33 mouse cellular contexts compared by ENCODE assay signal in the genomic region with DNA sequence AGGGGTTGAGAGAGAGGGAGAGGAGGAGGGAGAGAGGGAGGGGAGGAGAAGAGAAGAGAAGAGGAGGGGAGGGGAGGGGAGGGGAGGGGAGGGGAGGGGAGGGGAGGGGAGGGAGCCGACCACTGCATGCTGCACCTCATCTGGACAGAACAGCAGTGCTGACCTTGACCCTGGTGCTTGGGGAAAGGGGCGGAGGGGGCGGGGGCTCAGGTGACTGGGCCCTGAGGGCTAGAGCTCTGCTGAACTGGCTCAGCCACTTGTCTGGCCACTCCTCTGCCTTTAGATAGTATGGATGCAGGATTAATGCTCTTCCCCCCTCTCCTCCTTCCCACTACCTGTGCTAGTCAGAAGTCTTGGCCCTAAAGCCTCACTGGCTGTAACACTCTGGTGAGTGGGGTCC. TPM values are rescaled to one million over a fixed set of nuclear protein-coding genes. Genes with fewer than 3 reads are reported as not detected.
DNase-seq lines count a peak whose midpoint lies in the region; ATAC-seq lines count a peak whose summit lies in the region.
"Had no signal": no experiment of that assay in that cellular context is flagged by ENCODE, and none has a peak within 500 bp of the region (broad histone marks: within the 10 kb centered on the region; RNA-seq: fewer than 3 reads in every experiment).

No protein-coding gene starts in this region.

- H3K9ac ChIP-seq in intestine, embryonic 14.5 days (ENCODE audit: low read length), result no peak overlapping the region
- H3K9ac ChIP-seq in intestine, embryonic 16.5 days (ENCODE audit: low read depth, low read length), result no peak overlapping the region
- H3K9ac ChIP-seq in midbrain, embryonic 11.5 days (ENCODE audit: low read length), result no peak overlapping the region
- H3K9ac ChIP-seq in ES-E14 (ENCODE audit: insufficient read depth, low read depth, low read length, poor library complexity, severe bottlenecking), result no peak overlapping the region
- H3K9ac ChIP-seq: embryonic facial prominence, embryonic 13.5 days; forebrain, postnatal 0 days; heart, embryonic 15.5 days; hindbrain, embryonic 12.5 days; limb, embryonic 15.5 days; neural tube, embryonic 12.5 days had no signal

- 42% methylated on average over 3 of the region's 3 CpGs for WGBS in intestine, embryonic 14.5 days
- WGBS in intestine, embryonic 16.5 days, result 48% methylated on average over 3 of the region's 3 CpGs
- WGBS in midbrain, embryonic 11.5 days, result no CpG with 5 or more reads among the region's 3 CpGs
- WGBS in midbrain, embryonic 10.5 days, result 46% methylated on average over 3 of the region's 3 CpGs
- WGBS in limb, embryonic 10.5 days, result 46% methylated on average over 2 of the region's 3 CpGs

- 0 out of 2 replicates have a peak, but pooled peaks have one; percentile 16 for ATAC-seq in intestine, embryonic 14.5 days (replicated peaks; ENCODE audit: low FRiP score, low TSS enrichment, low read depth)
- no peak for ATAC-seq in intestine, embryonic 16.5 days
- ATAC-seq in midbrain, embryonic 11.5 days (ENCODE audit: low FRiP score), result peak; percentile 27; the same call in 1 of the 2 replicates
- ATAC-seq: CD4-positive, CD25-positive, alpha-beta regulatory T cell, adult 4 months; forebrain, postnatal 0 days; inflammation-experienced regulatory T-cells, adult 6 months; midbrain, embryonic 16.5 days had no signal

- H3K27ac ChIP-seq in intestine, embryonic 14.5 days (ENCODE audit: low read depth), result no peak overlapping the region
- no peak overlapping the region for H3K27ac ChIP-seq in intestine, embryonic 16.5 days (ENCODE audit: low read length)
- H3K27ac ChIP-seq in midbrain, embryonic 11.5 days (ENCODE audit: low read depth, low read length), result no peak overlapping the region
- no peak overlapping the region for H3K27ac ChIP-seq in midbrain, embryonic 10.5 days (replicated peaks)
- peak overlapping the region; percentile 63; the same call in 1 of the 2 replicates for H3K27ac ChIP-seq in ES-E14 (ENCODE audit: insufficient read depth, low read depth, low read length, poor library complexity, severe bottlenecking)
- H3K27ac ChIP-seq in limb, embryonic 10.5 days, result no peak overlapping the region
- H3K27ac ChIP-seq: embryonic facial prominence, embryonic 13.5 days; forebrain, embryonic 10.5 days; heart, embryonic 10.5 days; heart, embryonic 15.5 days; hindbrain, embryonic 12.5 days; left cerebral cortex, adult 2 months; limb, embryonic 15.5 days; macrophage; neural tube, embryonic 12.5 days had no signal

- no peak for DNase-seq in intestine, embryonic 14.5 days (ENCODE audit: low spot score)
- DNase-seq in midbrain, embryonic 11.5 days (ENCODE audit: low spot score, missing footprints), result no peak
- DNase-seq in midbrain, embryonic 10.5 days (ENCODE audit: low spot score), result no peak
- DNase-seq in ES-E14 (ENCODE audit: low read depth, low spot score), result no peak
- peak; percentile 35 for DNase-seq in limb, embryonic 10.5 days (ENCODE audit: low spot score)
- no peak for DNase-seq in layer of hippocampus, adult 9-10 months (ENCODE audit: low spot score)
- DNase-seq in adrenal gland, adult (ENCODE audit: inconsistent age in 2 of 2, low spot score in 1 of 2), result no peak
- DNase-seq: adrenal gland, postnatal 25 days; cerebellum, adult 11-12 months; cerebellum, adult 9-11 months; embryo, embryonic 11 days; forebrain, postnatal 0 days; gastrocnemius, postnatal 14 days; heart, adult 11 months; right cerebral cortex, adult 18-20 months; right cerebral cortex, postnatal 4 days had no signal

- H3K4me1 ChIP-seq in intestine, embryonic 14.5 days (replicated peaks; ENCODE audit: control insufficient read depth, insufficient read depth, low read length), result no peaks in the 10 kb centered on the region
- H3K4me1 ChIP-seq in intestine, embryonic 16.5 days (ENCODE audit: control insufficient read depth, insufficient read depth, low read length), result no peaks in the 10 kb centered on the region
- H3K4me1 ChIP-seq in midbrain, embryonic 11.5 days (ENCODE audit: control insufficient read depth, insufficient read depth, low read length), result no peaks in the 10 kb centered on the region
- H3K4me1 ChIP-seq in midbrain, embryonic 10.5 days, result no peaks in the 10 kb centered on the region
- H3K4me1 ChIP-seq in ES-E14 (ENCODE audit: control insufficient read depth in 2 of 2, insufficient read depth in 2 of 2, low read length in 2 of 2, poor library complexity in 1 of 2), result peaks cover 2 to 7% of the 10 kb centered on the region in 2 experiments; a peak in 1 of 4 replicates
- H3K4me1 ChIP-seq in limb, embryonic 10.5 days, result no peaks in the 10 kb centered on the region
- H3K4me1 ChIP-seq: embryonic facial prominence, embryonic 13.5 days; forebrain, embryonic 10.5 days; heart, embryonic 10.5 days; heart, embryonic 15.5 days; hindbrain, embryonic 12.5 days; limb, embryonic 15.5 days; neural tube, embryonic 12.5 days had no signal

- in situ Hi-C loops in ES-E14 (cut with MboI; ENCODE audit: low sequenced_read_pairs in 2 of 2, unreplicated experiment in 2 of 2), result no loop called here

- H3K9me3 ChIP-seq in intestine, embryonic 14.5 days (ENCODE audit: control insufficient read depth, low read length), result no peaks in the 10 kb centered on the region
- H3K9me3 ChIP-seq in intestine, embryonic 16.5 days (ENCODE audit: control insufficient read depth, low read length), result no peaks in the 10 kb centered on the region
- H3K9me3 ChIP-seq in midbrain, embryonic 11.5 days (ENCODE audit: control insufficient read depth, low read length), result no peaks in the 10 kb centered on the region
- H3K9me3 ChIP-seq in midbrain, embryonic 10.5 days (replicated peaks), result no peaks in the 10 kb centered on the region
- H3K9me3 ChIP-seq in ES-E14 (ENCODE audit: control insufficient read depth, insufficient read depth, low read depth, low read length), result no peaks in the 10 kb centered on the region
- no peaks in the 10 kb centered on the region for H3K9me3 ChIP-seq in limb, embryonic 10.5 days (replicated peaks)
- H3K9me3 ChIP-seq: embryonic facial prominence, embryonic 13.5 days; forebrain, embryonic 10.5 days; heart, embryonic 10.5 days; heart, embryonic 15.5 days; hindbrain, embryonic 12.5 days; limb, embryonic 15.5 days; neural tube, embryonic 12.5 days had no signal

- no peaks in the 10 kb centered on the region for H3K36me3 ChIP-seq in intestine, embryonic 14.5 days (ENCODE audit: control insufficient read depth, insufficient read depth, low read length)
- H3K36me3 ChIP-seq in intestine, embryonic 16.5 days (ENCODE audit: control insufficient read depth, insufficient read depth, low read length), result no peaks in the 10 kb centered on the region
- H3K36me3 ChIP-seq in midbrain, embryonic 11.5 days (ENCODE audit: control insufficient read depth, insufficient read depth, low read length), result no peaks in the 10 kb centered on the region
- no peaks in the 10 kb centered on the region for H3K36me3 ChIP-seq in midbrain, embryonic 10.5 days
- H3K36me3 ChIP-seq in ES-E14 (ENCODE audit: control insufficient read depth, insufficient read depth, low read length, poor library complexity, severe bottlenecking), result no peaks in the 10 kb centered on the region
- H3K36me3 ChIP-seq in limb, embryonic 10.5 days, result no peaks in the 10 kb centered on the region
- H3K36me3 ChIP-seq: embryonic facial prominence, embryonic 13.5 days; forebrain, embryonic 10.5 days; G1E; heart, embryonic 10.5 days; heart, embryonic 15.5 days; hindbrain, embryonic 12.5 days; limb, embryonic 15.5 days; neural tube, embryonic 12.5 days had no signal

- H3K4me2 ChIP-seq in intestine, embryonic 14.5 days (ENCODE audit: low read length), result no peak overlapping the region
- H3K4me2 ChIP-seq in intestine, embryonic 16.5 days (ENCODE audit: low read depth, low read length), result no peak overlapping the region
- no peak overlapping the region for H3K4me2 ChIP-seq in midbrain, embryonic 11.5 days
- H3K4me2 ChIP-seq: embryonic facial prominence, embryonic 13.5 days; heart, embryonic 15.5 days; hindbrain, embryonic 12.5 days; limb, embryonic 15.5 days; neural tube, embryonic 12.5 days had no signal

- no peak overlapping the region for H3K4me3 ChIP-seq in intestine, embryonic 14.5 days (ENCODE audit: low read depth, low read length)
- H3K4me3 ChIP-seq in intestine, embryonic 16.5 days (ENCODE audit: low read length), result no peak overlapping the region
- H3K4me3 ChIP-seq in midbrain, embryonic 11.5 days (ENCODE audit: low read depth, low read length), result no peak overlapping the region
- no peak overlapping the region for H3K4me3 ChIP-seq in midbrain, embryonic 10.5 days
- no peak overlapping the region for H3K4me3 ChIP-seq in ES-E14 (ENCODE audit: insufficient read depth in 1 of 2, low read depth in 1 of 2, low read length in 2 of 2, poor library complexity in 1 of 2, severe bottlenecking in 1 of 2)
- H3K4me3 ChIP-seq in limb, embryonic 10.5 days, result no peak overlapping the region
- H3K4me3 ChIP-seq: embryonic facial prominence, embryonic 13.5 days; forebrain, embryonic 10.5 days; heart, embryonic 10.5 days; heart, embryonic 15.5 days; hindbrain, embryonic 12.5 days; left cerebral cortex, adult 2 months; limb, embryonic 15.5 days; myocyte; neural tube, embryonic 12.5 days had no signal

- H3K27me3 ChIP-seq in intestine, embryonic 14.5 days (replicated peaks; ENCODE audit: control insufficient read depth, insufficient read depth, low read length), result no peaks in the 10 kb centered on the region
- no peaks in the 10 kb centered on the region for H3K27me3 ChIP-seq in intestine, embryonic 16.5 days (replicated peaks; ENCODE audit: control insufficient read depth, insufficient read depth, low read length)
- H3K27me3 ChIP-seq in midbrain, embryonic 11.5 days (ENCODE audit: control insufficient read depth, insufficient read depth, low read length), result no peaks in the 10 kb centered on the region
- H3K27me3 ChIP-seq in midbrain, embryonic 10.5 days (ENCODE audit: low read depth, poor library complexity, severe bottlenecking), result no peaks in the 10 kb centered on the region
- H3K27me3 ChIP-seq in limb, embryonic 10.5 days (ENCODE audit: low read depth, poor library complexity, severe bottlenecking), result no peaks in the 10 kb centered on the region
- H3K27me3 ChIP-seq: embryonic facial prominence, embryonic 13.5 days; heart, embryonic 15.5 days; hindbrain, embryonic 12.5 days; limb, embryonic 15.5 days; neural tube, embryonic 12.5 days had no signal

RNA-seq across cellular contexts. Expression of a gene that starts 20.7 kb away (rescaled TPM):
- 4.8 and 5.1 TPM in 2 replicates for polyA plus RNA-seq in intestine, embryonic 14.5 days (2014; fragmentation: Nextera tagmentation; extraction: Ambion mirVana)
- 1.3 and 1.6 TPM in 2 replicates for polyA plus RNA-seq in intestine, embryonic 16.5 days (2015; fragmentation: Nextera tagmentation; extraction: Ambion mirVana)
- polyA plus RNA-seq in midbrain, embryonic 11.5 days (2014; fragmentation: Nextera tagmentation; extraction: Ambion mirVana), result 1.1 and 2.1 TPM in 2 replicates
- 1.2 and 1.5 TPM in 2 replicates for polyA plus RNA-seq in midbrain, embryonic 10.5 days (2016; fragmentation: Nextera tagmentation; extraction: Ambion mirVana)
- 1.2 and 2.5 TPM in 2 replicates for total RNA-seq in ES-E14 (2012; rRNA removed)
- polyA plus RNA-seq in limb, embryonic 10.5 days (2016; fragmentation: Nextera tagmentation; extraction: Ambion mirVana), result 0.73 and 1.1 TPM in 2 replicates
- total RNA-seq: megakaryocyte-erythroid progenitor cell, adult 5-6 weeks had no signal
- polyA plus RNA-seq: CD4-positive, CD25-positive, alpha-beta regulatory T cell, adult 4 months; G1E; inflammation-experienced regulatory T-cells, adult 6 months; macrophage; spleen, adult 2 months had no signal

RNA-seq across cellular contexts. Expression of a gene that starts 41.7 kb away (rescaled TPM):
- 4.0 and 6.7 TPM in 2 replicates for polyA plus RNA-seq in intestine, embryonic 14.5 days (2014; fragmentation: Nextera tagmentation; extraction: Ambion mirVana)
- polyA plus RNA-seq in intestine, embryonic 16.5 days (2015; fragmentation: Nextera tagmentation; extraction: Ambion mirVana), result 3.4 and 4.1 TPM in 2 replicates
- polyA plus RNA-seq in midbrain, embryonic 11.5 days (2014; fragmentation: Nextera tagmentation; extraction: Ambion mirVana), result 6.1 and 6.6 TPM in 2 replicates
- polyA plus RNA-seq in midbrain, embryonic 10.5 days (2016; fragmentation: Nextera tagmentation; extraction: Ambion mirVana), result 2.8 and 4.2 TPM in 2 replicates
- 0.21 and 0.22 TPM in 2 replicates for total RNA-seq in ES-E14 (2012; rRNA removed)
- 0.70 and 0.89 TPM in 2 replicates for polyA plus RNA-seq in limb, embryonic 10.5 days (2016; fragmentation: Nextera tagmentation; extraction: Ambion mirVana)
- total RNA-seq: megakaryocyte-erythroid progenitor cell, adult 5-6 weeks had no signal
- polyA plus RNA-seq: G1E; inflammation-experienced regulatory T-cells, adult 6 months had no signal
